ENCODE assay signal across 8 mouse cellular contexts in the genomic region with DNA sequence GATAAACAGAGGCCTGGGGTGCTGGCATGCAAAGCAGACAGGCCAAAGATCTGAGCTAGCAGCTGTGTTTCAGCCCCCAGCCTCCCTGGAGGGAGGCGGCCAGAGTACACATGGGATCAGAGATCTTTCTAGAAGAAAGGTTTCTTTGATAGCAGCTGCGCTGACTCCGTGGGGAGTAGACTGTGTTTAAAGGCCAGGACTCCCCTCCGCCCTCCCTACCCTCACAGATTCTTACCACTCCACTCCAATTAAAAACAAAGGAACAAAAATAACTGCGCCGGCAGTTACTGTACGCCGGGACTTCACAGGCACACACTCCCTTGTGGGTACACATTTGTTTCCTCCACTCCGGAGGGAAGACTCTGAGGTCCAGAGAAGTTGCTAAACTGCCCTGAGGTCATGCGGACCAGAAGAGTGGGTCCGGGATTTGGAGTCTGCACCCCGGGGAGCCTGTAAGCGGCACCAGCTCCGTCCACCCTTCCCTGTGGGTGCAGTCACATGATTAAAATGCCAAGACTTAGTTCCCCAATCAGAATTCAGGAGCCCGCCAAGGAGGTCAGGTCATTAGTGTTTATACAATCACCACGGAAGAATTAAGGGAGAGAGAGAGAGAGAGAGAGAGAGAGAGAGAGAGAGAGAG.
DNase-seq lines count a peak whose midpoint lies in the region; ATAC-seq and TF ChIP-seq lines count a peak whose summit lies in the region.

No protein-coding gene starts in this region.

- no peaks in the 10 kb centered on the region; the same call in 1 of the 2 replicates for H3K9me3 ChIP-seq in E14TG2a.4 (ENCODE audit: low read length)
- H3K9me3 ChIP-seq in stomach, embryonic 16.5 days (replicated peaks; ENCODE audit: control insufficient read depth, low read length), result no peaks in the 10 kb centered on the region

- H3K36me3 ChIP-seq in E14TG2a.4 (ENCODE audit: insufficient read depth, low read length), result no peaks in the 10 kb centered on the region
- no peaks in the 10 kb centered on the region for H3K36me3 ChIP-seq in stomach, embryonic 16.5 days (ENCODE audit: control insufficient read depth, insufficient read depth, low read length)

- H3K27ac ChIP-seq in stomach, embryonic 16.5 days (ENCODE audit: low read length), result peak overlapping the region; percentile 85

- H3K4me2 ChIP-seq in stomach, embryonic 16.5 days (ENCODE audit: low read depth, low read length), result peak overlapping the region; percentile 72

- H3K9ac ChIP-seq in stomach, embryonic 16.5 days (ENCODE audit: low read length), result peak overlapping the region; percentile 67

- 2% methylated on average over 16 of the region's 16 CpGs for WGBS in stomach, embryonic 16.5 days

- peaks cover 32% of the 10 kb centered on the region for H3K27me3 ChIP-seq in E14TG2a.4 (ENCODE audit: insufficient read depth, low read length)
- no peaks in the 10 kb centered on the region for H3K27me3 ChIP-seq in stomach, embryonic 16.5 days (ENCODE audit: control insufficient read depth, insufficient read depth, low read length)

- H3K4me3 ChIP-seq in E14TG2a.4 (replicated peaks; ENCODE audit: low read length), result peak overlapping the region; percentile 52
- H3K4me3 ChIP-seq in stomach, embryonic 16.5 days (replicated peaks; ENCODE audit: low read length), result peak overlapping the region; percentile 44

- DNase-seq in adrenal gland, postnatal 36 days, result peak; percentile 54 to 67
- DNase-seq in heart, adult 8-10 months (ENCODE audit: low spot score), result peak; percentile 26
- DNase-seq in kidney, adult 9 months, result peak; percentile 15
- peak; percentile 61 for DNase-seq in lung, postnatal 10 days
- DNase-seq in right cerebral cortex, postnatal 4 days, result no peak
- no peak for DNase-seq in natural killer cell, adult 2 months (ENCODE audit: low spot score in 2 of 2)

- H3K4me1 ChIP-seq in E14TG2a.4 (replicated peaks; ENCODE audit: low read depth, low read length), result peaks cover 32% of the 10 kb centered on the region
- peaks cover 23% of the 10 kb centered on the region for H3K4me1 ChIP-seq in stomach, embryonic 16.5 days (ENCODE audit: control insufficient read depth, insufficient read depth, low read length)

- no peak for TF ChIP-seq CTCF in E14TG2a.4 (conservative IDR thresholded peaks at IDR 0.05; ENCODE audit: low read length)

- peak; percentile 61 for ATAC-seq in stomach, embryonic 16.5 days (ENCODE audit: insufficient read depth, low FRiP score)

Comparison
In these comparisons a context has a peak if more than half of its experiments do, and no peak if none do; other contexts are left out.
1. DNase-seq: peak in adrenal gland, postnatal 36 days (2 of 2), heart, adult 8-10 months (single experiment), kidney, adult 9 months (single experiment) and lung, postnatal 10 days (single experiment); none in right cerebral cortex, postnatal 4 days (single experiment) and natural killer cell, adult 2 months (0 of 2).